Mouse (Mus musculus) adrenal gland, adult 10 weeks (tissue): ENCODE measurements around the gene Pofut2. TPM values are rescaled to one million over a fixed set of nuclear protein-coding genes. Genes with fewer than 3 reads are reported as not detected.

Source experiments
- polyA plus RNA-seq: library from polyadenylated mRNA; stranded (reverse); fragments of 350-450 nt; fragmentation: Illumina TruSeq; extraction: RNeasy Lipid Tissue Mini Kit (QIAGEN cat#74804); gene quantifications from one replicate; pipeline ENCODE4 v1.2.3, GENCODE M21; 2014; ENCODE audit warnings: low read depth, low replicate concordance

The Pofut2 gene
- polyA plus RNA-seq, result 4.4 TPM

GRCm38 (mm10) chr10:77258704-77259621, at the start of gene Pofut2:
Gene Pofut2, plus strand, starts transcription at chr10:77259218.

Other genes starting within 250 kb of the Pofut2 start
- 0.70 TPM for gene Slc19a1, start 227.0 kb upstream of the Pofut2 start, polyA plus RNA-seq
- gene Col18a1, start 92.7 kb upstream of the Pofut2 start, polyA plus RNA-seq, result 5.2 TPM
- 14.1 TPM for gene Adarb1, start 159.1 kb downstream of the Pofut2 start, polyA plus RNA-seq